Mouse (Mus musculus) layer of hippocampus, postnatal 14 days (tissue): ENCODE measurements around the gene Psg27. TPM values are rescaled to one million over a fixed set of nuclear protein-coding genes. Genes with fewer than 3 reads are reported as not detected.
"Not testable (repeated sequence)": the region's sequence is repeated elsewhere in the genome, so short reads cannot be mapped to it uniquely, and the experiment has no call there.

ENCODE experiments used
- DNase-seq, 2 experiments: peaks; one replicate each; pipeline ENCODE4 v3.0.0; 2021 to 2022; ENCODE audit warnings: low spot score in 2 of 2, mixed read lengths in 1 of 2
- long read RNA-seq, 2 experiments: library from polyadenylated mRNA; stranded (forward); transcript quantifications; one replicate each; pipeline ENCODE4 v2.0.0; 2021
- total RNA-seq, 2 experiments: library from RNA; stranded (reverse); gene quantifications; 2 replicates each; pipeline ENCODE4 v1.2.3; 2021

The Psg27 gene
- total RNA-seq: not detected
- long read RNA-seq, experiment 1: 0 reads
- long read RNA-seq, experiment 2: 0 reads

- no peak for DNase-seq
Measured at GRCm38 (mm10) chr7:18567205-18567604, at the start of gene Psg27. Gene Psg27, minus strand, starts transcription at chr7:18567305.

GRCm38 (mm10) chr7:18616401-18616800 lies 49.3 kb upstream of the Psg27 start, which contains the start of gene Psg23:
Gene Psg23, minus strand, starts transcription at chr7:18616501.
- DNase-seq: not testable (repeated sequence)

- no peak for DNase-seq
Measured at GRCm38 (mm10) chr7:18559850-18560249, 7.3 kb downstream of the Psg27 start.

GRCm38 (mm10) chr7:18555751-18556150 lies 11.4 kb downstream of the Psg27 start:
- DNase-seq: not testable (repeated sequence)

- DNase-seq: no peak
Measured at GRCm38 (mm10) chr7:18533420-18533819, 33.7 kb downstream of the Psg27 start.

GRCm38 (mm10) chr7:18532169-18532568 lies 34.9 kb downstream of the Psg27 start, which contains the start of gene Psg25:
Gene Psg25, minus strand, starts transcription at chr7:18532269.
- no peak for DNase-seq

- DNase-seq: no peak
Measured at GRCm38 (mm10) chr7:18524668-18525067, 42.4 kb downstream of the Psg27 start.

GRCm38 (mm10) chr7:18512848-18513247 lies 54.3 kb downstream of the Psg27 start:
- not testable (repeated sequence) for DNase-seq

- not testable (repeated sequence) for DNase-seq
Measured at GRCm38 (mm10) chr7:18512417-18512816, 54.7 kb downstream of the Psg27 start.

GRCm38 (mm10) chr7:18511479-18511878 lies 55.6 kb downstream of the Psg27 start:
- no peak for DNase-seq

Other genes starting within 250 kb of the Psg27 start
- gene Psg18, start 212.3 kb downstream of the Psg27 start, total RNA-seq: not detected
- gene Psg28, start 135.3 kb downstream of the Psg27 start, total RNA-seq: not detected
- not detected for gene Psg26, start 83.1 kb downstream of the Psg27 start, total RNA-seq
- gene Psg25, start 35.0 kb downstream of the Psg27 start, total RNA-seq: not detected
- gene Psg23, start 49.2 kb upstream of the Psg27 start, total RNA-seq: not detected
- gene Psg21, start 89.4 kb upstream of the Psg27 start, total RNA-seq: not detected
- not detected for gene Psg20, start 118.9 kb upstream of the Psg27 start, total RNA-seq
- not detected for gene Psg22, start 150.8 kb upstream of the Psg27 start, total RNA-seq
- not detected for gene Psg19, start 231.2 kb upstream of the Psg27 start, total RNA-seq